Mouse (Mus musculus): ENCODE data around the gene Oas1d. TPM values are rescaled to one million over a fixed set of nuclear protein-coding genes. Genes with fewer than 3 reads are reported as not detected.

The Oas1d gene
- total RNA-seq, 1 experiment from 2014 or later: not detected

- no peak for ATAC-seq (ENCODE audit: extremely low read depth, insufficient number of reproducible peaks, low FRiP score, poor library complexity, severe bottlenecking)
Measured at GRCm38 (mm10) chr5:120953974-120954373, 39.6 kb downstream of the Oas1d start.

GRCm38 (mm10) chr5:120961004-120961403 lies 46.7 kb downstream of the Oas1d start:
- no peak for ATAC-seq (ENCODE audit: extremely low read depth, insufficient number of reproducible peaks, low FRiP score, poor library complexity, severe bottlenecking)

GRCm38 (mm10) chr5:120966156-120966555 lies 51.8 kb downstream of the Oas1d start:
- ATAC-seq (ENCODE audit: extremely low read depth, insufficient number of reproducible peaks, low FRiP score, poor library complexity, severe bottlenecking): no peak

- no peak for ATAC-seq (ENCODE audit: extremely low read depth, insufficient number of reproducible peaks, low FRiP score, poor library complexity, severe bottlenecking)
Measured at GRCm38 (mm10) chr5:120966894-120967293, 52.6 kb downstream of the Oas1d start.

- no peak for ATAC-seq (ENCODE audit: extremely low read depth, insufficient number of reproducible peaks, low FRiP score, poor library complexity, severe bottlenecking)
Measured at GRCm38 (mm10) chr5:120967355-120968133, 53.2 kb downstream of the Oas1d start.

GRCm38 (mm10) chr5:120968134-120968532 lies 53.8 kb downstream of the Oas1d start:
- no peak for ATAC-seq (ENCODE audit: extremely low read depth, insufficient number of reproducible peaks, low FRiP score, poor library complexity, severe bottlenecking)

GRCm38 (mm10) chr5:120968799-120969198 lies 54.5 kb downstream of the Oas1d start:
- no peak for ATAC-seq (ENCODE audit: extremely low read depth, insufficient number of reproducible peaks, low FRiP score, poor library complexity, severe bottlenecking)

- no peak for ATAC-seq (ENCODE audit: extremely low read depth, insufficient number of reproducible peaks, low FRiP score, poor library complexity, severe bottlenecking)
Measured at GRCm38 (mm10) chr5:120969703-120970102, 55.4 kb downstream of the Oas1d start.

Other genes with a start within 250 kb of the Oas1d start
- 30.0 and 36.0 TPM in 2 replicates for gene Dtx1, start 202.6 kb upstream of the Oas1d start, total RNA-seq (2017)
- gene Oas2, start 164.7 kb upstream of the Oas1d start, total RNA-seq (2017): 48.7 and 57.1 TPM in 2 replicates
- 72.6 and 77.3 TPM in 2 replicates for gene Oas3, start 136.9 kb upstream of the Oas1d start, total RNA-seq (2017)
- gene Oas1e, start 119.0 kb upstream of the Oas1d start, total RNA-seq (2017): 0.47 TPM in 1 of 2 replicates, not detected in the other
- 10.2 and 20.1 TPM in 2 replicates for gene Oas1c, start 102.0 kb upstream of the Oas1d start, total RNA-seq (2017)
- gene Oas1f, start 67.2 kb upstream of the Oas1d start, total RNA-seq (2017): not detected in 2 replicates
- not detected in 2 replicates for gene Oas1h, start 53.1 kb upstream of the Oas1d start, total RNA-seq (2017)
- gene Oas1g, start 26.9 kb upstream of the Oas1d start, total RNA-seq (2017): 5.8 and 6.5 TPM in 2 replicates
- 27.4 and 30.1 TPM in 2 replicates for gene Oas1a, start 7.0 kb upstream of the Oas1d start, total RNA-seq (2017)
- gene Rph3a, start 95.6 kb downstream of the Oas1d start, total RNA-seq (2017): not detected in 2 replicates

All from neutrophil, adult 5-6 weeks (primary cell).